Mouse (Mus musculus) liver, embryonic 11.5 days (tissue): ENCODE results near the gene Cct8l1. TPM values are rescaled to one million over a fixed set of nuclear protein-coding genes. Genes with fewer than 3 reads are reported as not detected.

Experiments used
- ATAC-seq: fragments of 200-750 bp; cut with Nextera tagmentation; replicated peaks from 2 replicates; pipeline ENCODE4 v1.8.0; 2017; ENCODE audit warnings: moderate number of reproducible peaks, mild to moderate bottlenecking, moderate TSS enrichment, moderate library complexity; ENCODE audit not compliant: low FRiP score
- DNase-seq: peaks from one replicate; pipeline ENCODE4 v3.0.0-alpha.2; 2017; ENCODE audit warnings: low spot score
- H3K27ac ChIP-seq: fragments of 300-500 bp; sonication (generic); 2 replicates; pipeline ENCODE4 v1.5.1; 2014; ENCODE audit warnings: mild to moderate bottlenecking, low read depth, low read length, control low read depth
- H3K27me3 ChIP-seq: fragments of 300-500 bp; sonication (generic); replicated peaks from 2 replicates; pipeline ENCODE4 v1.6.1; 2014; ENCODE audit warnings: low read length, mixed read lengths; ENCODE audit not compliant: control insufficient read depth, insufficient read depth
- H3K36me3 ChIP-seq: fragments of 300-500 bp; sonication (generic); 2 replicates; pipeline ENCODE4 v1.6.1; 2014; ENCODE audit warnings: mild to moderate bottlenecking, low read length, moderate library complexity, mixed read lengths; ENCODE audit not compliant: control insufficient read depth, insufficient read depth
- H3K4me1 ChIP-seq: fragments of 300-500 bp; sonication (generic); replicated peaks from 2 replicates; pipeline ENCODE4 v1.6.1; 2014; ENCODE audit warnings: low read length, mixed read lengths; ENCODE audit not compliant: control insufficient read depth, insufficient read depth
- H3K4me2 ChIP-seq: fragments of 300-500 bp; sonication (generic); 2 replicates; pipeline ENCODE4 v1.6.1; 2014; ENCODE audit warnings: mild to moderate bottlenecking, control low read depth, moderate library complexity
- H3K4me3 ChIP-seq: fragments of 300-500 bp; sonication (generic); 2 replicates; pipeline ENCODE4 v1.5.1; 2014; ENCODE audit warnings: low read depth, low read length, control low read depth
- H3K9ac ChIP-seq: fragments of 300-500 bp; sonication (generic); 2 replicates; pipeline ENCODE4 v1.6.1; 2014; ENCODE audit warnings: low read depth, low read length, control low read depth
- H3K9me3 ChIP-seq: fragments of 300-500 bp; sonication (generic); 2 replicates; pipeline ENCODE4 v1.6.1; 2016; ENCODE audit warnings: low read length, inconsistent platforms, mixed read lengths; ENCODE audit not compliant: control insufficient read depth
- WGBS: fragments of 180-500 bp; shearing (Covaris S2); extraction: QIAGEN DNeasy Blood & Tissue Kit; methylation state at CpG from one replicate; pipeline ENCODE4 v1.1.7; 2014; 5-methylcytosine and 5-hydroxymethylcytosine counted together
- polyA plus RNA-seq: library from polyadenylated mRNA; unstranded; fragments of >200 nt; fragmentation: Nextera tagmentation; extraction: Ambion mirVana; gene quantifications from 2 replicates; pipeline ENCODE4 v1.2.1, GENCODE M21; 2014

Cct8l1 gene
- polyA plus RNA-seq, 1 experiment from 2014 or later = not detected

GRCm38 (mm10) chr5:25498821-25499422 lies 16.9 kb upstream of the Cct8l1 start:
- ATAC-seq (peak; percentile 77), DNase-seq (no peak)
- no peaks in the 10 kb centered on the region for H3K9me3 ChIP-seq
- H3K4me3 ChIP-seq = peak overlapping the region; percentile 97
- H3K9ac ChIP-seq = peak overlapping the region; percentile 91
- H3K27ac ChIP-seq = peak overlapping the region; percentile 100
- no peaks in the 10 kb centered on the region for H3K36me3 ChIP-seq
- WGBS = under 1% methylated on average over 54 of the region's 87 CpGs
- peaks cover 11% of the 10 kb centered on the region for H3K4me1 ChIP-seq
- H3K4me2 ChIP-seq = peak overlapping the region; percentile 88
- no peaks in the 10 kb centered on the region for H3K27me3 ChIP-seq

- no peaks in the 10 kb centered on the region for H3K27me3 ChIP-seq
- DNase-seq = peak; percentile 99
- peak overlapping the region; percentile 97 for H3K4me3 ChIP-seq
- H3K4me2 ChIP-seq = peak overlapping the region; percentile 88
- no peaks in the 10 kb centered on the region for H3K9me3 ChIP-seq
- H3K9ac ChIP-seq = peak overlapping the region; percentile 91
- WGBS = under 1% methylated on average over 86 of the region's 90 CpGs
- H3K27ac ChIP-seq = peak overlapping the region; percentile 100
- peak; percentile 79 for ATAC-seq
- H3K36me3 ChIP-seq = no peaks in the 10 kb centered on the region
- peaks cover 9% of the 10 kb centered on the region for H3K4me1 ChIP-seq
Observed at GRCm38 (mm10) chr5:25499423-25500398, 16.2 kb upstream of the Cct8l1 start.

GRCm38 (mm10) chr5:25500686-25501085 lies 15.2 kb upstream of the Cct8l1 start:
- H3K4me1 ChIP-seq = peaks cover 8% of the 10 kb centered on the region; the same call in 1 of the 2 replicates
- H3K36me3 ChIP-seq = no peaks in the 10 kb centered on the region
- no peaks in the 10 kb centered on the region for H3K27me3 ChIP-seq
- peak overlapping the region; percentile 88 for H3K4me2 ChIP-seq
- 67% methylated on average over 7 of the region's 7 CpGs for WGBS
- H3K27ac ChIP-seq = no peak overlapping the region; the same call in 1 of the 2 replicates
- H3K9ac ChIP-seq = no peak overlapping the region; the same call in 1 of the 2 replicates
- no peak for DNase-seq
- H3K9me3 ChIP-seq = no peaks in the 10 kb centered on the region
- H3K4me3 ChIP-seq = peak overlapping the region; percentile 97
- ATAC-seq = no peak

GRCm38 (mm10) chr5:25506041-25506440 lies 9.8 kb upstream of the Cct8l1 start:
- no peak overlapping the region for H3K27ac ChIP-seq
- ATAC-seq = no peak
- H3K9me3 ChIP-seq = no peaks in the 10 kb centered on the region
- DNase-seq = no peak
- no peak overlapping the region for H3K4me3 ChIP-seq
- WGBS = 90% methylated on average over 5 of the region's 5 CpGs
- H3K4me1 ChIP-seq = no peaks in the 10 kb centered on the region
- no peaks in the 10 kb centered on the region for H3K27me3 ChIP-seq
- no peak overlapping the region for H3K4me2 ChIP-seq
- no peak overlapping the region for H3K9ac ChIP-seq
- no peaks in the 10 kb centered on the region for H3K36me3 ChIP-seq

- Histone ChIP-seq H3K27ac (no peak overlapping the region), H3K4me1 (no peaks in the 10 kb centered on the region)
- no peak for ATAC-seq
Observed at GRCm38 (mm10) chr5:25516301-25516895, 531 bp downstream of the Cct8l1 start.

GRCm38 (mm10) chr5:25517550-25517949 lies 1.7 kb downstream of the Cct8l1 start:
- H3K27ac ChIP-seq = no peak overlapping the region
- H3K27me3 ChIP-seq = no peaks in the 10 kb centered on the region
- 80% methylated on average over 5 of the region's 5 CpGs for WGBS
- H3K36me3 ChIP-seq = no peaks in the 10 kb centered on the region
- no peak overlapping the region for H3K4me3 ChIP-seq
- H3K4me2 ChIP-seq = no peak overlapping the region
- no peaks in the 10 kb centered on the region for H3K9me3 ChIP-seq
- DNase-seq (no peak), ATAC-seq (no peak)
- no peak overlapping the region for H3K9ac ChIP-seq
- H3K4me1 ChIP-seq = no peaks in the 10 kb centered on the region

More at GRCm38 (mm10) chr5:25516301-25516895, 531 bp downstream of the Cct8l1 start:
- Histone ChIP-seq H3K36me3 (no peaks in the 10 kb centered on the region), H3K4me3 (no peak overlapping the region), H3K9ac (no peak overlapping the region), H3K9me3 (no peaks in the 10 kb centered on the region), H3K4me2 (no peak overlapping the region), H3K27me3 (no peaks in the 10 kb centered on the region)
- no peak for DNase-seq
- 87% methylated on average over 11 of the region's 11 CpGs for WGBS

GRCm38 (mm10) chr5:25519820-25520219 lies 4.0 kb downstream of the Cct8l1 start:
- DNase-seq (no peak), ATAC-seq (no peak)
- 69% methylated on average over 3 of the region's 3 CpGs for WGBS
- H3K27ac ChIP-seq = no peak overlapping the region
- no peak overlapping the region for H3K4me2 ChIP-seq
- H3K9me3 ChIP-seq = no peaks in the 10 kb centered on the region
- no peaks in the 10 kb centered on the region for H3K27me3 ChIP-seq
- no peaks in the 10 kb centered on the region for H3K4me1 ChIP-seq
- H3K36me3 ChIP-seq = no peaks in the 10 kb centered on the region
- H3K4me3 ChIP-seq = no peak overlapping the region
- no peak overlapping the region for H3K9ac ChIP-seq

DNA sequence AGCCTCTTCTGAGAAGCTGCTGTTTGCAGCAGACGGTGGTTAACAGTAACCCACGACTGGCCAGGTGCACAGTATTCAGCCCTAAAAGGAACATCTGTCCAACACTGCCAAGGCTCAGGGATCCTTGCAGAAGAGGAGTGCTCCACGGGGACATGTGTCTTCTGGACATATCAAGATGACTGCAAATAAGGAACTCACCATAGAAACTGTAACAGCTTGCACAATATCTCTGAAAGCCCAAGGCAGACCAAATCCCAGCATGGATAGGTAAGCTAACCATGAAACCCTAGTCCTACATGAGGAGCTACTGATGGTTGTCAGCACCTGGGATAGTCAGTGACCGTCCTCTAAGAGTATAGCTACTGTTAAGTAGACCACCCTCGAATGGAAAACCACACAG lies 5.6 kb downstream of the Cct8l1 start:
- 71% methylated on average over 5 of the region's 5 CpGs for WGBS

More for the DNA sequence above, 5.6 kb downstream of the Cct8l1 start:
- Histone ChIP-seq H3K4me1 (peaks cover 2% of the 10 kb centered on the region; the same call in 1 of the 2 replicates), H3K36me3 (no peaks in the 10 kb centered on the region), H3K4me2 (no peak overlapping the region), H3K9me3 (no peaks in the 10 kb centered on the region), H3K4me3 (no peak overlapping the region), H3K27ac (no peak overlapping the region), H3K9ac (no peak overlapping the region), H3K27me3 (no peaks in the 10 kb centered on the region)
- ATAC-seq (no peak), DNase-seq (no peak)
